Mouse (Mus musculus) ES-Bruce4 (cell line): ENCODE results near the gene Atp1a4.

ENCODE experiments used
- CTCF ChIP-seq: IDR thresholded peaks from one replicate; pipeline ENCODE4 v1.8.1; 2011; ENCODE audit warnings: low read depth, low read length
- EP300 ChIP-seq: IDR thresholded peaks from 2 replicates; pipeline ENCODE4 v1.6.1; 2011; ENCODE audit warnings: low read depth, low read length; ENCODE audit not compliant: insufficient read depth
- POLR2A ChIP-seq: IDR thresholded peaks from one replicate; pipeline ENCODE4 v1.8.1; 2011; ENCODE audit warnings: low read length; ENCODE audit not compliant: insufficient read depth

- no peak for TF ChIP-seq POLR2A
- no peak for TF ChIP-seq CTCF
- TF ChIP-seq EP300 = no peak
These were observed 21.7 kb upstream of the Atp1a4 start for GRCm38 (mm10) chr1:172279768-172280509.
